Mouse (Mus musculus) CH12.LX (cell line): ENCODE results near the gene Phyhd1.

Experiments
- CHD1 ChIP-seq: IDR thresholded peaks from 2 replicates; pipeline ENCODE4 v1.6.1; 2012; ENCODE audit warnings: low read depth, low read length, improper control_type of control experiment, inconsistent platforms
- CHD2 ChIP-seq: IDR thresholded peaks from 2 replicates; pipeline ENCODE4 v1.6.1; 2011; ENCODE audit warnings: low read length, improper control_type of control experiment
- CTCF ChIP-seq, 2 experiments: IDR thresholded peaks in 1 of 2; conservative IDR thresholded peaks in 1 of 2; 2 replicates each; pipeline ENCODE4 v1.5.1; 2011 to 2012; ENCODE audit warnings: low read depth in 2 of 2, low read length in 2 of 2, improper control_type of control experiment in 1 of 2, inconsistent platforms in 1 of 2, mild to moderate bottlenecking in 1 of 2, moderate library complexity in 1 of 2
- EP300 ChIP-seq: IDR thresholded peaks from 2 replicates; pipeline ENCODE4 v1.6.1; 2011; ENCODE audit warnings: low read length, improper control_type of control experiment
- HCFC1 ChIP-seq: IDR thresholded peaks from 2 replicates; pipeline ENCODE4 v1.6.1; 2012; ENCODE audit warnings: low read depth, mild to moderate bottlenecking, inconsistent platforms, low read length, improper control_type of control experiment
- MAX ChIP-seq: IDR thresholded peaks from 2 replicates; pipeline ENCODE4 v1.6.1; 2011; ENCODE audit warnings: low read length, improper control_type of control experiment
- MEF2A ChIP-seq: IDR thresholded peaks from 2 replicates; pipeline ENCODE4 v1.6.1; 2014; ENCODE audit warnings: low read depth, mild to moderate bottlenecking, inconsistent platforms, low read length, improper control_type of control experiment, borderline replicate concordance
- POLR2A ChIP-seq: IDR thresholded peaks from 2 replicates; pipeline ENCODE4 v1.6.1; 2011; ENCODE audit warnings: low read depth, mild to moderate bottlenecking, improper control_type of control experiment, low read length
- UBTF ChIP-seq: IDR thresholded peaks from 2 replicates; pipeline ENCODE4 v1.6.1; 2012; ENCODE audit warnings: low read depth, mild to moderate bottlenecking, inconsistent platforms, low read length, improper control_type of control experiment, moderate library complexity
- USF1 ChIP-seq: IDR thresholded peaks from 2 replicates; pipeline ENCODE4 v1.6.1; 2014; ENCODE audit warnings: low read depth, mild to moderate bottlenecking, inconsistent platforms, low read length, improper control_type of control experiment
- USF2 ChIP-seq: conservative IDR thresholded peaks from 2 replicates; pipeline ENCODE4 v1.6.1; 2011; ENCODE audit warnings: low read depth, low read length, improper control_type of control experiment
- ZNF384 ChIP-seq: IDR thresholded peaks from 2 replicates; pipeline ENCODE4 v1.6.1; 2012; ENCODE audit warnings: low read depth, low read length, improper control_type of control experiment, inconsistent platforms

- TF ChIP-seq CHD2: no peak
- no peak for TF ChIP-seq CTCF (conservative IDR thresholded peaks at IDR 0.05 in 1 of 2, IDR thresholded peaks at IDR 0.05 in 1 of 2; ENCODE audit: low read depth in 2 of 2, low read length in 2 of 2)
- TF ChIP-seq POLR2A: no peak
- no peak for TF ChIP-seq UBTF
- no peak for TF ChIP-seq MAX
- no peak for TF ChIP-seq CHD1
- no peak for TF ChIP-seq USF2
- TF ChIP-seq HCFC1: no peak
- no peak for TF ChIP-seq USF1
- TF ChIP-seq EP300: no peak
- TF ChIP-seq ZNF384: no peak
- TF ChIP-seq MEF2A: no peak
Measured at GRCm38 (mm10) chr2:30280743-30281142, 14.7 kb downstream of the Phyhd1 start, which contains the start of gene Gm28038.
